Mouse (Mus musculus): ENCODE data around the gene Rassf6.

Gene Rassf6

DNA sequence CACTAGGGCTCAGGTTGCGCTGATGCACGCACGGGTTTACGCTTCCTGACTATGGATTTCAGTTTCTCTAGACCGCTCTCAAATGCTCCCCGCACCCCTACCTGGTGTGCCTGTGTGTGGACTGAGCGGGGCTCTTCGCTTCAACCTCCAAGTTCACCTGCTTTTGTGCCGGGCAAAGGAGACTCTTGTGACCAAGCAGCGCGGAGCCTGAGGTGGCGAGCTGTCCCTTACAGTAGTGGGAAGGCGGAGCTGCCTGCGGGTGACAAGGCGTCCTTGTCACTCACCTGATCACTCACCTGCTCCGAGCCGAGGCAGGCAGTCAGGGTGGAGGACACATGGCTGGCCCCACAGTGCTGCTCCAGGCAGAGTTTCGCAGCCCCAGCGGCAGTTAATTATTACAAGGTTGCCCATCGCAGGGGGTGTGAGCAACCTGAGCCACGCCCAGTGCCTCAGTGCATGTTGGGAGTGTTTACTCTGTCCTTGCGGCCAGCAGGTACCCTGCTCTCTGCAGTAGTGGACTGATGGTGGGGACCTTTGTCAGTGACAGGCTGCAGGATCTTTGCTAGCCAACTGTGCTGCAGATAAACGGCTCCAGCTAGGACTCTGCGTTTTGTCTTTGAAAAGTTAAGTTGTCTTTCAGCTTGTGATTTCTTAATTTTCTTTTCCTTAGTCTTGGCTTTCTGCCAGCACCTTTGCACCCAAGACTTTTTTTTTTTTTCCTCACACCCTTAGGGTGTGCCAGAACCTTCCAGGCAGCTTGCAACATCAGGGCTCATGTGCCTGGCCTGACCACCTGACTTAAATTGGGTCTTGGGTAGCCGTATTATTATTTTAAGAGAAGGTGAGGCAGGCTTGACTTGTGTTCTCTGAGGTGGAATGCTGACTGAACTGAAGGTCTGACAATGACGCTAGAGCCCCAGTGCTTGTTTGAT, at the start of gene Rassf6:
Rassf6 (minus strand) TSS at position 372 of the 932 bp plus-strand sequence.
- no peak for DNase-seq (ENCODE audit: low spot score)

DNA sequence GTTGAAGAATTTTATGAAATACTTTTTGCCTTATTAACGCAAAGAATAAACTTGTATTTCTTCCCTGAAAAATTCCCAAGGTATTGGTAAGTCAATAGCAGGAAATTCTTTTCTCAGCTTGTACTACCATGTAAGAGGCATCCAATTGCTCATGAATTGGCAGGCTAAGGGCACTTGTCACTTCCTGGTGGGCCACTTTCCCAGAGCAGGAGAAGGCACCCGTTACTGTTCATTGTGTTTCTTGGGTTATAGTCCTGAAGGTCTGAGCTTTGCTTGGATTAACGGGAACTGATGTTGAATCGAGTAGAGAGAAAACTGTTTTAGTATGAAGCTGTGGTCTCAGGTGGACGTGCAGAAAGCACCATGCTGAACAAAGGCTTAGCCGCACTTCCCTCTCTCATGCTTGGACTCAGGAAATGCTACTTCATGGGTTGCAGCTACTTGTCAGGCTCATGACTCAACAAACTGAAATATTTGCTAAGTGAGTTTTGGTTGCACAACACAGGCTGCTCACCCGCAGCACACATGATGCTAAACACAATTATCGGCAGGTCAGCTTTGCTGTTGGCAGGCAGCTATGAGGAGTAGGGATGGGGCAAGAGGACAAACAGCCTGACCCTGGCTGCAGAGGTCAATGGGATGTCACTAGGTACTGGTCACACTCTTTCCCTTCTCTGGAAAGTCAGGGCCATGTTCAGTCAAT, 49.1 kb upstream of the Rassf6 start:
- DNase-seq (ENCODE audit: low spot score): no peak

- no peak for DNase-seq (ENCODE audit: low spot score)
These were observed 47.5 kb upstream of the Rassf6 start for GRCm38 (mm10) chr5:90687913-90688312.

- no peak for DNase-seq (ENCODE audit: low spot score)
These were observed 44.5 kb upstream of the Rassf6 start for GRCm38 (mm10) chr5:90684994-90685393.

- DNase-seq (ENCODE audit: low spot score): no peak
These were observed 41.4 kb upstream of the Rassf6 start for GRCm38 (mm10) chr5:90681842-90682241.

DNA sequence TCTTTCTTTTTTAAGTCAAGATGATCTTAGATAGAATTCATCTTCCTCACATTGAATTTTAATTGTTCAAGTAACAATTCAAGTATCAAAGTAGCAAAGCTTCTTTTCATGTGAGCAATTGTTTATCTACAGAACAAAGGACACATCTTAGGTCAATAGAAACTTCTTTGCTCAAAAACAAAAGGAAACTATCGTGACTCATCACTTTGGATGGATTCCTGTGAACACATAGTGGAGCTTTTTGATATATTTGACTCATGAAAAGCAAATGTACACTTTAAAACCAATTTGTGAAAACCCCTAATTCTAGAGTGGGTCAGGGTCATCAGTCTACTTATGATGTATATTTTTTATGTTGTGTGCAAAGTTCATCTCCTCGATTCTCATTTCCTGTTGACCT, 37.1 kb upstream of the Rassf6 start:
- no peak for DNase-seq (ENCODE audit: low spot score)

GRCm38 (mm10) chr5:90661852-90662251, 21.4 kb upstream of the Rassf6 start:
- no peak for DNase-seq (ENCODE audit: low spot score)

DNA sequence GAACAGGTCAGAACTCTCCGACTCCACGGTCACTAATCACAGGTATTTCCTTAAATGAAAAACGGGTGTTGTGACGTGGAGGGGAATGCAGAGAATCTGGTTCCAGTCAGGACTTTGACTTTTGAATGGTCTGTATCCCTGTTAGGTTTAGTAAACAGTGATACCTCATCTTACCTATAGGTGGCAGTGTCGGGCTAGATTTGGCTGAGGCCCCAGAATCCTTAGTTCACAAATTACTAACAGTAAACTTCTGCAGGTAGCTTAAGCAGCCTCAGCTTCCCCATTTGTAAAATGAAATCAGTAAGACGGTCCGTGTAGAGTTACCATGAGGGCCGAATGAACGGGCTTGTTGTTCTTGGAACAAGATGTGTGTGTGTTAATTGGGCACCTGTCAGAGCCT, 21.0 kb upstream of the Rassf6 start:
- DNase-seq (ENCODE audit: low spot score): peak; percentile 12

DNA sequence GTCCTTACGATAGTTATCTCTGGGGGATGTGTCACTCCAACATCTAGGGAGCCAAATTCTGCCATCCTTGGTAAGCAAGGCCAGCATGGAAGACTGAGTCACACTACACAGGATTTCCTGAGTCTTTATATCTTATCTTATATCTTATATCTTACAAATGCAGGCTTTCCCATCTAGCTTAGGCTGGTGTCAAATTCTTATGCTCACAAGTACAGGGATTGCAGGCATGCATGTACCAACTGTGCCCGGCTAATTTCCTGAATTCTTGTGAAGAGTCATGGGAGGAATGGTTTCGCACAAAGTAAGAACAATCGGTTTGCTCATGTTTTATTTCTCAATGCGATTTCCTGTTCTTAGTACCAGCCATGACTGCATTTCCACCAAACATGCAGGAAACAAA, 20.0 kb upstream of the Rassf6 start:
- DNase-seq (ENCODE audit: low spot score): no peak

- no peak for DNase-seq (ENCODE audit: low spot score)
These were observed 16.2 kb upstream of the Rassf6 start for GRCm38 (mm10) chr5:90656681-90657080.

- no peak for DNase-seq (ENCODE audit: low spot score)
These were observed 15.4 kb upstream of the Rassf6 start for GRCm38 (mm10) chr5:90655891-90656290.

DNA sequence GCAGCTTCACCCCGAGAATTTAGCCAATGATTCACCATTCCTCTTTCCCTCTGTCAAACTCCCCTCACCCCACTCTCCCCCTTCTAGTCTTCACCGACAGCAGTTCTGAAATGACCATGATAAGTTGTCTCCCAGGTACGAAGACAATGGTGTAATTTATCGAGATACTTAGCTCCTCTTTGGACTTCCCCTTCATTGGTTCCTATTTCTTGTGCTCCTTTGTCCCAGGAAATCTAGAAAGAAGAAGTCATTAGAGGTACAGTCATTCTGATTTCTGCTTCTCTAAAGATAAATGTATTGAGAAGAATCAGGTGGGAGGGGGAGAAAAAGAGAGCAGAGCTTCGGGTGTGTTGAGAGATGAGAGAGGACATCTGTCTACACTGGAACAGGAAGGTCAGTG, 14.3 kb upstream of the Rassf6 start:
- no peak for DNase-seq (ENCODE audit: low spot score)

- DNase-seq (ENCODE audit: low spot score): peak; percentile 59
These were observed 12.3 kb upstream of the Rassf6 start for GRCm38 (mm10) chr5:90652724-90653123.

GRCm38 (mm10) chr5:90650466-90651150, 10.2 kb upstream of the Rassf6 start:
- DNase-seq (ENCODE audit: low spot score): no peak

DNA sequence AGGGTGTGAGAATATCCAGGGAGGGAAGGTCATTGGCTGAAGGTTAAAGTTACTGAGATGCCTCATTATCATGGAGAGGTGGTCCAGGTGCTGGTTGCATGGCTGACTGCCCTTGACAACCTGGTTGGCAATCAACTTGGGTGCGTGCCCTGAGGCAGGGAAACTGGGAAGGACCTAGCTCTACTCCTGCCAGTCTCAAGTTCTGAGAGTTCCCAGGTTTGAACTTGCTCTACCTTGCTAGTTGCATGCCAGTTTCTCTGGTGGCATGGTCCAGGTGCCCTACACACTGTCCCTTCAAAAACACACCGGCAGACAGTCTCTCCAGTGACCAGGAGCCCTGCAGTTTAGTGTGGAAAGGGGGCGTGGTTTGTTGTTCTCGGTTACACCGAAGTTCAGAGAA, 7.0 kb upstream of the Rassf6 start:
- DNase-seq (ENCODE audit: low spot score): no peak

DNA sequence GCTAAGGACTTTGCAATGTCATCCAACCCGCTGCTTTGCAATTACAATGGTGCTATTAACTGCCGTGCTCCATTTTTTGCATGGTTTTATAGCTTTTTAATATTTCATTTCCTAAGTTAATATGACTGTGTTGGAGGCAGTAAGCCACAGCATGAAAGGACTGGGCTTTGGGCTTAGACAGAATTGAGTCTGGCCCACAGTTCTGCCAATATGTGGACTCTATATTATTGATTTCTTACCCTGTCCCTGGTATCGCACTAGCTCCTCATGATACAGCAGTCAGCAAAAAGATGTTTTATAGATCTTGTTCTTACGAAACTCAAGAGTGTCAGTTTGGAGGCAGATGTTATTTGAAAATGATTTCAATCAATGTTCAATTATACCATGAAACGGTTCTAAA, 5.9 kb upstream of the Rassf6 start:
- no peak for DNase-seq (ENCODE audit: low spot score)

DNA sequence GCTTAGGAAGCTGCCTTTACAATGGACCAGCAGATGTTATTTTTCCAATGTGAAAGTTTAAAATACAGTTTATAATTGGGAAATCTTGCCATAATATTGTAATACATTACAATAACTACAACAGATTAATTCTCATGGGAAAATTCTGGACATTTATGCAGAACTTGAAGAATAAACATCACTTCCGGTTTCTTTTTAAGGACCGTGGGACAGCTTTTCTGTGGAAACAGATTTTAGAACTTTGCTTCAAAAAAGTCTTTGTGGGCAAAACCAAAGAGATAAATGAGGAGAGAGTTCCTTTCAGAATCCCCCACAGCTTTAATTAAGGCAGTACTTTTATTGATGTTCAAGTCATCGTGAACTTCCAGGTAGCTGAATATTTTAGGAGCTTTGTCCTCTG, 5.1 kb upstream of the Rassf6 start:
- no peak for DNase-seq (ENCODE audit: low spot score)

DNA sequence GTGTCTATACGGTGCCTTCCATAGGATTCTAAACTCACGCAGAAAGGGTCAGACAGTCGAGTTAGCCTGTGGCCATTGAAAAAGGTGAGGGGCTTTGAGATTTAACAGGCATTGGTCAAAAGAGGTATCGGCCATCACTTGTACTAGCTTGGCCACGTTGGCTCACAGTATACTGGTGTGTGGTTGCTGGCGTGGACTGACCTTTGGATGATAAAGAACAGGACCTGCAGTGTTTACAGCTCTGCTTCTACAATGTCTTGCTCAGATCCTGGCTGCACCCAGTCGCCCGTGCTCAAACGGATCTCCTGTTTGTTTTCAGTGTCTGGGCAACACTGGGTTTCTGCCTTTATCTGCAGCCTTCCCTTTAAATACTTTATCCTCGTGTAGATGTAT, 757 bp upstream of the Rassf6 start:
- DNase-seq (ENCODE audit: low spot score): no peak

GRCm38 (mm10) chr5:90634885-90635284, 5.6 kb downstream of the Rassf6 start:
- no peak for DNase-seq (ENCODE audit: low spot score)

DNA sequence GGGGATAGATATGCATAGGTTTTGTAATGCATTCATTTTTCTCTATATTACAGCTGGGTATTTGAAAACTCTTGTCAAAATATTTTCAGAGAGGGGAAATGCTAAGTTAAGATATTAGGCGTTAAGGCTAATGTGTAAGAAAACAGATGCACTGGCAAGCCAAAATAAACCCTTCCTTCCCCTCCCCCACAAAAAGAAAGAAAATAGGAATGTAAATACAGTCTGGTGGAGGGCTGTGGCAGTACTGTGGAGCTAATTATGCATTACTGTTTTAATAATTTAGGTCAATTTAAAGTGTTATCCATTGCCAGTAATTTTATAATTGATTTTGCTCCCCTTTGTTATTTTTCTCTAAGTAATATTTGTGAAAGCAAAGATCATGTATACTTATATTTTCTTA, 11.9 kb downstream of the Rassf6 start:
- DNase-seq (ENCODE audit: low spot score): no peak

GRCm38 (mm10) chr5:90628011-90628410, 12.4 kb downstream of the Rassf6 start:
- DNase-seq (ENCODE audit: low spot score): no peak

GRCm38 (mm10) chr5:90627423-90627822, 13.0 kb downstream of the Rassf6 start:
- no peak for DNase-seq (ENCODE audit: low spot score)
